Mouse (Mus musculus) small intestine, adult 2 months (tissue): ENCODE measurements around the gene Mrln.

ENCODE experiments used
- CTCF ChIP-seq: fragments of 200-500 bp; IDR thresholded peaks from 2 replicates; pipeline ENCODE4 v1.5.1; 2012; ENCODE audit warnings: low read depth, mild to moderate bottlenecking, control low read depth, inconsistent platforms, low read length, moderate library complexity, mixed read lengths; ENCODE audit not compliant: insufficient replicate concordance, insufficient read length; ENCODE audit errors: extremely low read depth
- POLR2A ChIP-seq: fragments of 200-500 bp; IDR thresholded peaks from 2 replicates; pipeline ENCODE4 v1.6.1; 2012; ENCODE audit warnings: low read depth, mild to moderate bottlenecking, control low read depth, inconsistent platforms, low read length, moderate library complexity

DNA sequence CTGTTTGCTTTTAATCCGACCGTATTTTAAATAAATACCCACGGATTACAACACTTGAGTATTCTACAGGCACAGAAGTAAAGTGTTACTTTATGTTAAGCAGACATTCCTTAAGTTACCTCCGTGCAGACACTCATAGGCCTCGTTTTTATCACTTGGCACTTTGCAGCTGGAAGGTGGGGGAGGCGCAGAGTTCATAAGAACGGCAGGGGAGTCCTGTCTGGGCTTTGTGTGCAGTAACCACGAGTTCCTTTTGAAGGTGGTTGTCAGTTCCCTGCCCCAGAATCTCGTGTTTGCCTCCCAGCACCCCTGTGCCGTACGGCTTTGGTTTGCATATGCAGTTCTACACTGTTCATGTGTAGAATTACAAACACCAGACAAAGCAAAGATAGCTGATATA lies 36.8 kb upstream of the Mrln start:
- TF ChIP-seq CTCF (no peak), POLR2A (no peak)
